ENCODE assay signal across 8 mouse cellular contexts in the genomic region with DNA sequence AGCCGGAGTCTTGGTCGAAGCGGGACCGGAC. TPM values are rescaled to one million over a fixed set of nuclear protein-coding genes. Genes with fewer than 3 reads are reported as not detected.
DNase-seq lines count a peak whose midpoint lies in the region; ATAC-seq and TF ChIP-seq lines count a peak whose summit lies in the region.

Trp73 (minus strand) TSS at position 27 of the 31 bp plus-strand sequence.

- H3K4me3 ChIP-seq in heart, embryonic 12.5 days = peak within 1 kb of the TSS; percentile 49
- peak within 1 kb of the TSS; percentile 71 for H3K4me3 ChIP-seq in E14TG2a.4 (replicated peaks; ENCODE audit: low read length)
- peak within 1 kb of the TSS; percentile 38 for H3K4me3 ChIP-seq in forebrain, postnatal 0 days (ENCODE audit: low read depth, low read length)
- peak within 1 kb of the TSS; percentile 86 for H3K4me3 ChIP-seq in liver, embryonic 15.5 days (replicated peaks)

- intact Hi-C loops in heart, postnatal 14 days (cut with DNase I) = no loop called here

- H3K4me2 ChIP-seq in heart, embryonic 12.5 days = peak within 1 kb of the TSS; percentile 79
- H3K4me2 ChIP-seq in forebrain, postnatal 0 days (ENCODE audit: low read depth) = peak within 1 kb of the TSS; percentile 81
- H3K4me2 ChIP-seq in liver, embryonic 15.5 days = peak within 1 kb of the TSS; percentile 92

- H3K9ac ChIP-seq in heart, embryonic 12.5 days = peak within 1 kb of the TSS; percentile 38
- peak within 1 kb of the TSS; percentile 33 for H3K9ac ChIP-seq in forebrain, postnatal 0 days
- H3K9ac ChIP-seq in liver, embryonic 15.5 days = no peak within 1 kb of the TSS

- no peaks in the 10 kb centered on the region for H3K36me3 ChIP-seq in heart, embryonic 12.5 days
- H3K36me3 ChIP-seq in E14TG2a.4 (ENCODE audit: insufficient read depth, low read length) = no peaks in the 10 kb centered on the region
- H3K36me3 ChIP-seq in forebrain, postnatal 0 days (ENCODE audit: insufficient read depth) = no peaks in the 10 kb centered on the region
- no peaks in the 10 kb centered on the region for H3K36me3 ChIP-seq in liver, embryonic 15.5 days (replicated peaks)

- peaks cover 67% of the 10 kb centered on the region for H3K27me3 ChIP-seq in heart, embryonic 12.5 days (replicated peaks)
- H3K27me3 ChIP-seq in E14TG2a.4 (ENCODE audit: insufficient read depth, low read length) = peaks cover 75% of the 10 kb centered on the region
- H3K27me3 ChIP-seq in forebrain, postnatal 0 days (ENCODE audit: insufficient read depth, low read length) = peaks cover 46% of the 10 kb centered on the region
- peaks cover 72% of the 10 kb centered on the region for H3K27me3 ChIP-seq in liver, embryonic 15.5 days

- no peak for DNase-seq in heart, postnatal 14 days
- DNase-seq in forebrain, postnatal 0 days = no peak
- no peak for DNase-seq in retina, embryonic 14.5 days (ENCODE audit: low spot score)
- no peak for DNase-seq in right cerebral cortex, postnatal 14 days
- DNase-seq in thymus, postnatal 36 days = no peak

- H3K27ac ChIP-seq in heart, embryonic 12.5 days (ENCODE audit: poor library complexity, severe bottlenecking) = no peak within 1 kb of the TSS
- H3K27ac ChIP-seq in forebrain, postnatal 0 days (ENCODE audit: low read depth, low read length) = no peak within 1 kb of the TSS
- no peak within 1 kb of the TSS for H3K27ac ChIP-seq in liver, embryonic 15.5 days (replicated peaks)

- H3K9me3 ChIP-seq in heart, embryonic 12.5 days (replicated peaks) = no peaks in the 10 kb centered on the region
- H3K9me3 ChIP-seq in E14TG2a.4 (ENCODE audit: low read length) = no peaks in the 10 kb centered on the region
- no peaks in the 10 kb centered on the region for H3K9me3 ChIP-seq in forebrain, postnatal 0 days (ENCODE audit: low read length)
- no peaks in the 10 kb centered on the region for H3K9me3 ChIP-seq in liver, embryonic 15.5 days (replicated peaks)

- no peak for TF ChIP-seq CTCF in E14TG2a.4 (conservative IDR thresholded peaks at IDR 0.05; ENCODE audit: low read length)
- TF ChIP-seq CTCF in forebrain, postnatal 0 days (IDR thresholded peaks at IDR 0.05; ENCODE audit: low read depth) = no peak

- peaks cover 32% of the 10 kb centered on the region for H3K4me1 ChIP-seq in heart, embryonic 12.5 days (replicated peaks)
- H3K4me1 ChIP-seq in E14TG2a.4 (replicated peaks; ENCODE audit: low read depth, low read length) = peaks cover 33% of the 10 kb centered on the region
- 0 out of 2 replicates have a peak, but pooled peaks cover 14% of the 10 kb centered on the region for H3K4me1 ChIP-seq in forebrain, postnatal 0 days (ENCODE audit: insufficient read depth)
- peaks cover 46% of the 10 kb centered on the region for H3K4me1 ChIP-seq in liver, embryonic 15.5 days (replicated peaks)

- no peak for ATAC-seq in heart, embryonic 12.5 days (ENCODE audit: insufficient number of reproducible peaks, low FRiP score)
- ATAC-seq in forebrain, postnatal 0 days = no peak
- ATAC-seq in liver, embryonic 15.5 days (ENCODE audit: insufficient read depth) = no peak

- WGBS in heart, embryonic 12.5 days = 0% methylated on average over 4 of the region's 4 CpGs
- 0% methylated on average over 4 of the region's 4 CpGs for WGBS in forebrain, postnatal 0 days
- 0% methylated on average over 4 of the region's 4 CpGs for WGBS in liver, embryonic 15.5 days (ENCODE audit: insufficient replicate concordance)

RNA-seq across cellular contexts. Expression of gene Trp73, which starts in this region (rescaled TPM):
- polyA plus RNA-seq in heart, embryonic 12.5 days (2016; fragmentation: Nextera tagmentation; extraction: Ambion mirVana) = 0.04 and 0.05 TPM in 2 replicates
- total RNA-seq in heart, postnatal 14 days (2021) = under 1 TPM; 0.05 to 0.07 TPM
- 2.2 and 3.9 TPM in 2 replicates for total RNA-seq in forebrain, postnatal 0 days (2014; rRNA removed)
- polyA plus RNA-seq in forebrain, postnatal 0 days (2015; fragmentation: Nextera tagmentation; extraction: Ambion mirVana) = 3.5 and 4.1 TPM in 2 replicates
- polyA plus RNA-seq in liver, embryonic 15.5 days (2015; fragmentation: Nextera tagmentation; extraction: Ambion mirVana) = 0.05 TPM in 1 of 2 replicates, not detected in the other
